Comparison of ENCODE assay signal across 9 mouse cellular contexts in the genomic region with DNA sequence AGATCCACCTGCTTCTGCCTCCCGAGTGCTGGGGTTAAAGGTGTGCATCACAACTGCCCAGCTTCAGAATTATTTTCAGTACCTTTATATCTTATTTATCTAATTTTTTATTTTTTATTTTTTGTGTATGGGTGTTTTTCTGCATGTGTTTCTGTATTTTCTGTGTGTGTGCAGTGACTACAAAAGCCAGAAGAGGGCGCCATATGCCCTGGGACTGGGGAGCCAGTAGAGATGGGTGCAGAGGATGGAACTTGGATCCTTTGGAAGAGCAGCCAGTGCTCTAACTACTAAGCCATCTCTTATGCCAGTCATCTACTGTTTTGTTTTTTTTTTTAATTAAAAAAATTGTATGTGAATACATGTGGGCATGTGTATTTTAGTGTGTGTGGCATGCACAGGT. TPM values are rescaled to one million over a fixed set of nuclear protein-coding genes. Genes with fewer than 3 reads are reported as not detected.
A peak's percentile ranks its signal among the peaks of the same experiment; 100 is the strongest.
DNase-seq lines count a peak whose midpoint lies in the region; ATAC-seq and TF ChIP-seq lines count a peak whose summit lies in the region.
"Had no signal": no experiment of that assay in that cellular context is flagged by ENCODE, and none has a peak within 500 bp of the region (broad histone marks: within the 10 kb centered on the region; RNA-seq: fewer than 3 reads in every experiment).

No protein-coding gene starts in this region.

- no peak overlapping the region for H3K4me2 ChIP-seq in intestine, embryonic 15.5 days (replicated peaks)
- H3K4me2 ChIP-seq: hindbrain, embryonic 15.5 days had no signal

- no peaks in the 10 kb centered on the region for H3K36me3 ChIP-seq in intestine, embryonic 15.5 days

- H3K9me3 ChIP-seq in intestine, embryonic 15.5 days: no peaks in the 10 kb centered on the region
- H3K9me3 ChIP-seq: hindbrain, embryonic 15.5 days had no signal

- no peak for ATAC-seq in intestine, embryonic 15.5 days

- H3K4me3 ChIP-seq in left cerebral cortex, adult 2 months: no peak overlapping the region
- H3K4me3 ChIP-seq in intestine, embryonic 15.5 days (replicated peaks): no peak overlapping the region
- H3K4me3 ChIP-seq: hindbrain, embryonic 15.5 days had no signal

- DNase-seq in adrenal gland, postnatal 10 days: peak; percentile 49
- DNase-seq in adrenal gland, adult 2 months: no peak
- no peak for DNase-seq in left cerebral cortex, adult 2 months (ENCODE audit: extremely low spot score in 1 of 2, low spot score in 2 of 2)
- DNase-seq in left cerebral cortex, adult 11 months (ENCODE audit: low spot score): no peak
- peak; percentile 26 for DNase-seq in c-Kit-negative CD71-positive TER-119-positive erythroid progenitor cells, embryonic 14.5 days (ENCODE audit: low read depth, low spot score)
- DNase-seq in natural killer cell, adult 2 months (ENCODE audit: low spot score in 2 of 2): peak; percentile 28 to 44
- no peak for DNase-seq in left cerebral cortex, postnatal 36 days (ENCODE audit: low spot score in 2 of 2)

- no peaks in the 10 kb centered on the region for H3K4me1 ChIP-seq in intestine, embryonic 15.5 days (replicated peaks)
- H3K4me1 ChIP-seq: hindbrain, embryonic 15.5 days had no signal

- 70% methylated on average over 2 of the region's 2 CpGs for WGBS in intestine, embryonic 15.5 days

- H3K27ac ChIP-seq in left cerebral cortex, adult 2 months: no peak overlapping the region
- no peak overlapping the region for H3K27ac ChIP-seq in intestine, embryonic 15.5 days
- H3K27ac ChIP-seq: hindbrain, embryonic 15.5 days had no signal

- peak; percentile 56 for TF ChIP-seq CTCF in left cerebral cortex, adult 2 months (IDR thresholded peaks at IDR 0.05)

- H3K27me3 ChIP-seq in intestine, embryonic 15.5 days (replicated peaks): no peaks in the 10 kb centered on the region
- H3K27me3 ChIP-seq: hindbrain, embryonic 15.5 days had no signal

- intact Hi-C loops in left cerebral cortex, adult 2 months (cut with DNase I): loop anchor here (10.0 kb wide), 1 partner anchor 110 kb away; a partner anchor contains a TSS
- intact Hi-C loops in left cerebral cortex, postnatal 36 days (cut with DNase I): no loop called here

- H3K9ac ChIP-seq in intestine, embryonic 15.5 days: no peak overlapping the region
- H3K9ac ChIP-seq: hindbrain, embryonic 15.5 days had no signal

RNA-seq across cellular contexts. Expression of a gene that starts 46.0 kb away (rescaled TPM):
- total RNA-seq in adrenal gland, postnatal 10 days (2021): 10 to 100 TPM; 28.0 to 40.2 TPM
- 10 to 100 TPM; 44.2 to 48.1 TPM for total RNA-seq in adrenal gland, adult 2 months (2021)
- 95.3 and 101 TPM in 2 replicates for polyA plus RNA-seq in adrenal gland, adult 2 months (2012; rRNA removed)
- 100 to 1,000 TPM; 279 to 291 TPM for total RNA-seq in left cerebral cortex, adult 2 months (2021)
- 12.1 and 16.6 TPM in 2 replicates for polyA plus RNA-seq in intestine, embryonic 15.5 days (2015; fragmentation: Nextera tagmentation; extraction: Ambion mirVana)
- total RNA-seq in left cerebral cortex, postnatal 36 days (2021): 100 to 1,000 TPM; 255 to 284 TPM

RNA-seq across cellular contexts. Expression of a gene that starts 57.5 kb away (rescaled TPM):
- 100 to 1,000 TPM; 179 to 197 TPM for total RNA-seq in adrenal gland, postnatal 10 days (2021)
- total RNA-seq in adrenal gland, adult 2 months (2021): 100 to 1,000 TPM; 166 to 194 TPM
- polyA plus RNA-seq in adrenal gland, adult 2 months (2012; rRNA removed): 335 and 337 TPM in 2 replicates
- 100 to 1,000 TPM; 144 to 157 TPM for total RNA-seq in left cerebral cortex, adult 2 months (2021)
- 216 and 223 TPM in 2 replicates for polyA plus RNA-seq in intestine, embryonic 15.5 days (2015; fragmentation: Nextera tagmentation; extraction: Ambion mirVana)
- total RNA-seq in left cerebral cortex, postnatal 36 days (2021): 100 to 1,000 TPM; 141 to 170 TPM

Comparison
In these comparisons a context has a peak if more than half of its experiments do, and no peak if none do; other contexts are left out.
1. DNase-seq: peak in adrenal gland, postnatal 10 days (single experiment), c-Kit-negative CD71-positive TER-119-positive erythroid progenitor cells, embryonic 14.5 days (single experiment) and natural killer cell, adult 2 months (2 of 2); none in adrenal gland, adult 2 months (single experiment), left cerebral cortex, adult 2 months (0 of 2), left cerebral cortex, adult 11 months (single experiment) and left cerebral cortex, postnatal 36 days (0 of 2).
2. RNA of a gene that starts 46.0 kb away (total RNA-seq): 279 to 291 TPM in left cerebral cortex, adult 2 months and 255 to 284 TPM in left cerebral cortex, postnatal 36 days; 44.2 to 48.1 TPM in adrenal gland, adult 2 months and 28.0 to 40.2 TPM in adrenal gland, postnatal 10 days; every median in the first group is over 4 times any median in the second.